Mouse (Mus musculus): ENCODE measurements around the gene Ptgis.

Ptgis gene

GRCm38 (mm10) chr2:167155541-167155973, 84.8 kb downstream of the Ptgis start:
- no peak for DNase-seq (ENCODE audit: low read depth)

GRCm38 (mm10) chr2:167150880-167151279, 89.5 kb downstream of the Ptgis start:
- DNase-seq (ENCODE audit: low read depth): no peak

GRCm38 (mm10) chr2:167150135-167150534, 90.3 kb downstream of the Ptgis start:
- DNase-seq (ENCODE audit: low read depth): no peak

- no peak for DNase-seq (ENCODE audit: low read depth)
Measured at GRCm38 (mm10) chr2:167149035-167149434, 91.4 kb downstream of the Ptgis start.

- DNase-seq (ENCODE audit: low read depth): no peak
Measured at GRCm38 (mm10) chr2:167147708-167148107, 92.7 kb downstream of the Ptgis start.

- DNase-seq (ENCODE audit: low read depth): no peak
Measured at GRCm38 (mm10) chr2:167145904-167146303, 94.5 kb downstream of the Ptgis start.

GRCm38 (mm10) chr2:167144439-167145307, 95.7 kb downstream of the Ptgis start:
- DNase-seq (ENCODE audit: low read depth): no peak

- no peak for DNase-seq (ENCODE audit: low read depth)
Measured at GRCm38 (mm10) chr2:167143914-167144313, 96.5 kb downstream of the Ptgis start.

- DNase-seq (ENCODE audit: low read depth): no peak
Measured at GRCm38 (mm10) chr2:167142282-167142681, 98.1 kb downstream of the Ptgis start.

- no peak for DNase-seq (ENCODE audit: low read depth)
Measured at GRCm38 (mm10) chr2:167141810-167142209, 98.6 kb downstream of the Ptgis start.
